Mouse (Mus musculus) E14TG2a.4 (cell line): Measurements from ENCODE around the gene Med15.

Experiments used
- CTCF ChIP-seq: conservative IDR thresholded peaks from 2 replicates; pipeline ENCODE4 v1.5.1; 2014; ENCODE audit warnings: low read length
- POU5F1 ChIP-seq: IDR thresholded peaks from 2 replicates; pipeline ENCODE4 v1.6.1; 2014; ENCODE audit warnings: low read length, borderline replicate concordance

DNA sequence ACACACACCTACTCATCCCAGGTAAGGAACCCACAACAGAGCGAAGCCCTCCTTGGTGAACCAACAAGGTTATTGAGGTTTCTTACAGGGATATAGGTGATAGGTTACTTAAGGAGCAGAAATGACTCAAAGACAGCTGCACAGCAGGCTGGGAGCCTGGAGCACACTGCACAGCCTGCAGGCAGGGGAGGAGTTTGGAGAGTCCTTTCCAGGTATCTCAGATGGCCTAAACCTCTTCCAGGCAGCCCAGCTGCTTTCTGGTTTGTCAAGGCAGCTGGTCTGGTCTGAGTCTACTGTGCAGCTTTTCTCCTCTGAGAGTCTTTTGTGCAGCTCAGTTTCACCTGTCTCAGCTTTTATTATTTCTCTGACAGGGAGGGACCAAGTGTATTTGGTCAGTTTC lies 25.1 kb upstream of the Med15 start:
- TF ChIP-seq CTCF: no peak
- TF ChIP-seq POU5F1: no peak
